Mouse (Mus musculus) intestine, embryonic 16.5 days (tissue): ENCODE results near the gene Map2. TPM values are rescaled to one million over a fixed set of nuclear protein-coding genes. Genes with fewer than 3 reads are reported as not detected.

Experiments
- ATAC-seq: fragments of 200-750 bp; cut with Nextera tagmentation; 2 replicates; pipeline ENCODE4 v1.8.0; 2017; ENCODE audit warnings: moderate TSS enrichment, moderate library complexity
- H3K27ac ChIP-seq: fragments of 300-500 bp; sonication (generic); 2 replicates; pipeline ENCODE4 v1.5.1; 2014; ENCODE audit warnings: mild to moderate bottlenecking, low read length
- H3K27me3 ChIP-seq: fragments of 300-500 bp; sonication (generic); replicated peaks from 2 replicates; pipeline ENCODE4 v1.6.1; 2014; ENCODE audit warnings: low read length, control low read depth, mixed read lengths; ENCODE audit not compliant: control insufficient read depth, insufficient read depth
- H3K36me3 ChIP-seq: fragments of 300-500 bp; sonication (generic); 2 replicates; pipeline ENCODE4 v1.6.1; 2014; ENCODE audit warnings: low read length, control low read depth; ENCODE audit not compliant: control insufficient read depth, insufficient read depth
- H3K4me1 ChIP-seq: fragments of 300-500 bp; sonication (generic); 2 replicates; pipeline ENCODE4 v1.6.1; 2014; ENCODE audit warnings: low read length, control low read depth, mixed read lengths; ENCODE audit not compliant: control insufficient read depth, insufficient read depth
- H3K4me2 ChIP-seq: fragments of 300-500 bp; sonication (generic); 2 replicates; pipeline ENCODE4 v1.6.1; 2014; ENCODE audit warnings: low read depth, low read length, control low read depth
- H3K4me3 ChIP-seq: fragments of 300-500 bp; sonication (generic); 2 replicates; pipeline ENCODE4 v1.5.1; 2014; ENCODE audit warnings: mild to moderate bottlenecking, low read length
- H3K9ac ChIP-seq: fragments of 300-500 bp; sonication (generic); 2 replicates; pipeline ENCODE4 v1.6.1; 2014; ENCODE audit warnings: low read depth, low read length
- H3K9me3 ChIP-seq: fragments of 300-500 bp; sonication (generic); 2 replicates; pipeline ENCODE4 v1.6.1; 2016; ENCODE audit warnings: low read length, control low read depth; ENCODE audit not compliant: control insufficient read depth
- WGBS: fragments of 180-500 bp; shearing (Covaris S2); extraction: QIAGEN DNeasy Blood & Tissue Kit; methylation state at CpG from one replicate; pipeline ENCODE4 v1.1.7; 2014; 5-methylcytosine and 5-hydroxymethylcytosine counted together
- polyA plus RNA-seq: library from polyadenylated mRNA; unstranded; fragments of >200 nt; fragmentation: Nextera tagmentation; extraction: Ambion mirVana; gene quantifications from 2 replicates; pipeline ENCODE4 v1.2.1, GENCODE M21; 2015

Map2 gene
- polyA plus RNA-seq, 1 experiment from 2014 or later = 9.5 TPM

GRCm38 (mm10) chr1:66394944-66395637 lies 220.0 kb downstream of the Map2 start:
- H3K9me3 ChIP-seq = no peaks in the 10 kb centered on the region
- H3K27ac ChIP-seq = no peak overlapping the region
- H3K27me3 ChIP-seq = no peaks in the 10 kb centered on the region
- no peak overlapping the region for H3K4me2 ChIP-seq
- 35% methylated on average over 8 of the region's 8 CpGs for WGBS
- H3K4me1 ChIP-seq = no peaks in the 10 kb centered on the region
- no peak overlapping the region for H3K9ac ChIP-seq
- no peak overlapping the region for H3K4me3 ChIP-seq
- no peaks in the 10 kb centered on the region for H3K36me3 ChIP-seq
- ATAC-seq = no peak

- no peak overlapping the region for H3K9ac ChIP-seq
- 78% methylated on average over 2 of the region's 2 CpGs for WGBS
- no peaks in the 10 kb centered on the region for H3K9me3 ChIP-seq
- H3K27ac ChIP-seq = no peak overlapping the region
- no peak overlapping the region for H3K4me2 ChIP-seq
- H3K27me3 ChIP-seq = no peaks in the 10 kb centered on the region
- H3K36me3 ChIP-seq = no peaks in the 10 kb centered on the region
- H3K4me3 ChIP-seq = no peak overlapping the region
- ATAC-seq = no peak
- H3K4me1 ChIP-seq = no peaks in the 10 kb centered on the region
Measured at GRCm38 (mm10) chr1:66395826-66396225, 220.8 kb downstream of the Map2 start.

GRCm38 (mm10) chr1:66401902-66402301 lies 226.8 kb downstream of the Map2 start:
- Histone ChIP-seq H3K9me3 (no peaks in the 10 kb centered on the region), H3K4me3 (no peak overlapping the region), H3K36me3 (no peaks in the 10 kb centered on the region), H3K9ac (no peak overlapping the region), H3K4me1 (no peaks in the 10 kb centered on the region), H3K27me3 (no peaks in the 10 kb centered on the region), H3K27ac (no peak overlapping the region), H3K4me2 (no peak overlapping the region)
- WGBS = 84% methylated on average over 9 of the region's 9 CpGs
- ATAC-seq = no peak

GRCm38 (mm10) chr1:66407270-66407967 lies 232.3 kb downstream of the Map2 start:
- no peak overlapping the region for H3K4me3 ChIP-seq
- no peaks in the 10 kb centered on the region for H3K36me3 ChIP-seq
- no peak overlapping the region for H3K27ac ChIP-seq
- no peak overlapping the region for H3K4me2 ChIP-seq
- H3K27me3 ChIP-seq = no peaks in the 10 kb centered on the region
- no peaks in the 10 kb centered on the region for H3K4me1 ChIP-seq
- H3K9ac ChIP-seq = no peak overlapping the region
- 73% methylated on average over 13 of the region's 13 CpGs for WGBS
- ATAC-seq = no peak
- H3K9me3 ChIP-seq = no peaks in the 10 kb centered on the region

GRCm38 (mm10) chr1:66418360-66418759 lies 243.3 kb downstream of the Map2 start:
- Histone ChIP-seq H3K9me3 (no peaks in the 10 kb centered on the region), H3K9ac (no peak overlapping the region), H3K4me3 (no peak overlapping the region), H3K4me1 (no peaks in the 10 kb centered on the region), H3K27me3 (no peaks in the 10 kb centered on the region), H3K4me2 (no peak overlapping the region), H3K27ac (no peak overlapping the region), H3K36me3 (no peaks in the 10 kb centered on the region)
- ATAC-seq = no peak

- Histone ChIP-seq H3K4me3 (no peak overlapping the region), H3K9ac (no peak overlapping the region), H3K27me3 (no peaks in the 10 kb centered on the region), H3K9me3 (no peaks in the 10 kb centered on the region), H3K27ac (no peak overlapping the region), H3K4me2 (no peak overlapping the region), H3K4me1 (no peaks in the 10 kb centered on the region), H3K36me3 (no peaks in the 10 kb centered on the region)
- WGBS = 87% methylated on average over 5 of the region's 5 CpGs
- no peak for ATAC-seq
Measured at GRCm38 (mm10) chr1:66426073-66426472, 251.0 kb downstream of the Map2 start.

DNA sequence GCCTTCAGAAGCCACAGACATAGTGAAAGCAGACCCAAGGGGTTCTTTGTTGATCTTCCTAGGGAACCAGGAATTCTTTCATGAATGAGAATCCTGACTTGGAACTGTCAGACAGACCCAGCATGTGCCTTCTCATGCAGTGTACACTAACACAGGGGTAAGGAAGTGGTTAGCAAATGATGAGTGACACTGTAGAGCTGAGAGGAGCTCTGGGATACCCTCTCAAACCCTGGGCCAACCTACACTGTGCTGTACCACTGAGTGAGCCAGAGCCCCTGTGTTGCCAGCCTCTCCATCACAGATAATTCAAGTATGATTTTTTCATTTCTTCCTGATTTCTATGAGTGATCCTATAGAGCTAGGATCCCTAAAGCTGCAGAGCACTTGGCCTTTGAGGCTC lies 255.9 kb downstream of the Map2 start:
- no peak for ATAC-seq
- no peak overlapping the region for H3K4me3 ChIP-seq

DNA sequence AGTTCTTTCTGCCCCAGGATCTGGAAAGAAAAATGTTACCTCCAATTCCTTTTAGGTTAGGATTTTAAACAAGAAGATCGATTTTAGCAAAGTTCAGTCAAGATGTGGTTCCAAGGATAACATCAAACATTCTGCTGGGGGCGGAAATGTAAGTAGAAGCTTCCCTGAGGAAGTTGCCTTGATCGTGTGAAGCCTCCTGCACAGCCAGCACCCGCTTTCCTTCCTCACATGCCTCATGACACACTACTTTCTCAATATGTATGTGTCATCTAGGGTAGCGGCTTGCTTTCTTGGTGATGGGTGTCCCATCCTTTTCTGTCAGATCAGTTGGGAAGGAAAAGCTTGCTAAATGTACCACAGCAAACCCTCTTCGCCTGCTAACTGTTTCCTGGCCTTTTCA lies 256.4 kb downstream of the Map2 start:
- no peaks in the 10 kb centered on the region for H3K27me3 ChIP-seq
- H3K27ac ChIP-seq = no peak overlapping the region
- ATAC-seq = no peak
- WGBS = 83% methylated on average over 6 of the region's 6 CpGs
- H3K4me3 ChIP-seq = no peak overlapping the region
- no peak overlapping the region for H3K4me2 ChIP-seq
- no peaks in the 10 kb centered on the region for H3K9me3 ChIP-seq
- H3K9ac ChIP-seq = no peak overlapping the region
- no peaks in the 10 kb centered on the region for H3K4me1 ChIP-seq
- H3K36me3 ChIP-seq = no peaks in the 10 kb centered on the region

More for the DNA sequence above, 255.9 kb downstream of the Map2 start:
- Histone ChIP-seq H3K27me3 (no peaks in the 10 kb centered on the region), H3K4me2 (no peak overlapping the region), H3K4me1 (no peaks in the 10 kb centered on the region), H3K9ac (no peak overlapping the region), H3K9me3 (no peaks in the 10 kb centered on the region), H3K27ac (no peak overlapping the region), H3K36me3 (no peaks in the 10 kb centered on the region)

DNA sequence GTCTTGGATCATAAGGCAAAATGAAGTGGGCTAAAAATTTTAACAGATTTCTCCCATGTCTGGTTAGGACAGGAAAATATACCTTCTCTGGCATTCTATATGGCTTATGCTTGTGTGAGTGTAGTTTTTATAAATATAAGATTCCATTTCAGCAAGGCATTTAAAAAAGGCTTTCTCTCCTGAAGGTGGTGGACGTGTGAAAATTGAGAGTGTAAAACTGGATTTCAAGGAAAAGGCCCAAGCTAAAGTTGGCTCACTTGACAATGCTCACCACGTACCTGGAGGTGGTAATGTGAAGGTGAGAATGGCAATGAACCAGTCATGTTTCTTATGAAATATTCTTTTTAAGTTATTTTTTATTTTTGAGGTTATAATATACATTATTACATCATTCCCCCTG lies 263.0 kb downstream of the Map2 start:
- Histone ChIP-seq H3K27ac (no peak overlapping the region), H3K9ac (no peak overlapping the region), H3K9me3 (no peaks in the 10 kb centered on the region), H3K4me2 (no peak overlapping the region), H3K4me1 (no peaks in the 10 kb centered on the region), H3K27me3 (no peaks in the 10 kb centered on the region), H3K36me3 (no peaks in the 10 kb centered on the region), H3K4me3 (no peak overlapping the region)
- 80% methylated on average over 2 of the region's 2 CpGs for WGBS
- ATAC-seq = no peak

GRCm38 (mm10) chr1:66442922-66443321 lies 267.8 kb downstream of the Map2 start:
- H3K4me3 ChIP-seq = no peak overlapping the region
- H3K9ac ChIP-seq = no peak overlapping the region
- 93% methylated on average over 2 of the region's 2 CpGs for WGBS
- H3K4me1 ChIP-seq = no peaks in the 10 kb centered on the region
- H3K36me3 ChIP-seq = no peaks in the 10 kb centered on the region
- no peaks in the 10 kb centered on the region for H3K9me3 ChIP-seq
- H3K27me3 ChIP-seq = no peaks in the 10 kb centered on the region
- H3K4me2 ChIP-seq = no peak overlapping the region
- no peak overlapping the region for H3K27ac ChIP-seq
- ATAC-seq = no peak
